Mouse (Mus musculus): ENCODE measurements around the gene Thsd1. TPM values are rescaled to one million over a fixed set of nuclear protein-coding genes. Genes with fewer than 3 reads are reported as not detected.
"Not testable (repeated sequence)": the region's sequence is repeated elsewhere in the genome, so short reads cannot be mapped to it uniquely, and the experiment has no call there.

Gene Thsd1
- polyA plus RNA-seq, 1 experiment, result 2.7 TPM

GRCm38 (mm10) chr8:22302326-22302725 is 75.2 kb downstream of the Thsd1 start:
- Histone ChIP-seq H3K36me3 (ENCODE audit: control insufficient read depth, insufficient read depth, low read length) (no peaks in the 10 kb centered on the region), H3K4me3 (ENCODE audit: insufficient read depth, low read depth, low read length) (no peak overlapping the region), H3K27me3 (replicated peaks; ENCODE audit: control insufficient read depth, insufficient read depth, low read length) (no peaks in the 10 kb centered on the region), H3K27ac (ENCODE audit: insufficient read depth, low read depth, low read length) (no peak overlapping the region; the same call in 1 of the 2 replicates), H3K4me1 (ENCODE audit: control insufficient read depth, insufficient read depth, low read length) (peaks cover 6% of the 10 kb centered on the region; the same call in 1 of the 2 replicates)
- WGBS, result 24% methylated on average over 2 of the region's 2 CpGs
- peak; percentile 78 for DNase-seq
- TF ChIP-seq CTCF (conservative IDR thresholded peaks at IDR 0.05; ENCODE audit: insufficient read depth, insufficient read length, low read depth, low read length), result no peak
- no peak for TF ChIP-seq POLR2A (IDR thresholded peaks at IDR 0.05; ENCODE audit: low read depth, low read length)

DNA sequence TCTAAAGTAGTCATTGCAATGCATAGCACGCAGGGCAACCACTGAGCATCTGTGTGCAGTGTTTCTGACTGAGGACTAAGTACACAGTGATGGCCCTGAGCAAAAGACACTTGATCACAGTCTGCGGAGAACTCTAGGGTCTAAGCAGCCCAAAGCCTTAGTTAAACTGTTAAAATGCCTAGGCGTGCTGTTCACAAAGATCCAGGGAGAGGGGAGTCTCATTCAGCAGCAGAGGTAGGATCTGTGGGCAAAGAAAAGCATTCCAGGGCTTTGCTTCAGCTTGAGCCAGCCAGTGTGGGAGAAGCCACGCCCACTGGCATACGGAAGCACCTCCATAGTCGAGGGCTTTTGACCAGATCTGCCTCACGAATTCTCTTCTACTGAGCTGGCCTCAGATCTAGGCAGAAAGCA is 75.8 kb downstream of the Thsd1 start:
- Histone ChIP-seq H3K4me3 (ENCODE audit: insufficient read depth, low read depth, low read length) (peak overlapping the region; percentile 22; the same call in 1 of the 2 replicates), H3K27me3 (replicated peaks; ENCODE audit: control insufficient read depth, insufficient read depth, low read length) (no peaks in the 10 kb centered on the region), H3K36me3 (ENCODE audit: control insufficient read depth, insufficient read depth, low read length) (no peaks in the 10 kb centered on the region), H3K27ac (ENCODE audit: insufficient read depth, low read depth, low read length) (peak overlapping the region; percentile 64; the same call in 1 of the 2 replicates), H3K4me1 (ENCODE audit: control insufficient read depth, insufficient read depth, low read length) (peaks cover 6% of the 10 kb centered on the region; the same call in 1 of the 2 replicates)
- TF ChIP-seq POLR2A (IDR thresholded peaks at IDR 0.05; ENCODE audit: low read depth, low read length), result no peak
- TF ChIP-seq CTCF (conservative IDR thresholded peaks at IDR 0.05; ENCODE audit: insufficient read depth, insufficient read length, low read depth, low read length), result no peak
- DNase-seq, result peak; percentile 56
- 15% methylated on average over 7 of the region's 7 CpGs for WGBS

GRCm38 (mm10) chr8:22304045-22304444 is 76.9 kb downstream of the Thsd1 start:
- not testable (repeated sequence) for H3K4me3 ChIP-seq (ENCODE audit: insufficient read depth, low read depth, low read length); H3K36me3 ChIP-seq (ENCODE audit: control insufficient read depth, insufficient read depth, low read length); H3K27me3 ChIP-seq (replicated peaks; ENCODE audit: control insufficient read depth, insufficient read depth, low read length); H3K27ac ChIP-seq (ENCODE audit: insufficient read depth, low read depth, low read length); H3K4me1 ChIP-seq (ENCODE audit: control insufficient read depth, insufficient read depth, low read length); DNase-seq
- WGBS, result 84% methylated on average over 9 of the region's 9 CpGs

DNA sequence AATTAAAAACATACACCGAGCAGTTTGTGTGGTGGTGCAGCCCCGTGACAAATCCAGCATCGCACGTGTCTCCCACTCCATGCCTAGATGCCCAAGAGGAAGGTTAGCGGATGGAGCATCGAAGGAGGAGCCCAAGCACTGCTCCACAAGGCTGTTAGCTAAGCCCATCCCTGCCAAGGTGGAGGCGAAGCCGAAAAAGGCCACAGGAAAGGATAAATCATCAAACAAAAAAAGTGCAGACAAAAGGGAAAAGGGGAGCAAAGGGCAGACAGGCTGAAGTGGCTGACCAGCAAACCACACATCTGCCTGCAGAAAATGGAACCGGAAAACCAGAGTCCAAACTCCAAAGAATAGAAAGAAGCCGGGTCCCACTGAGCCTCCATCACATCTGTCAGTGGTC is 79.9 kb downstream of the Thsd1 start:
- TF ChIP-seq CTCF (conservative IDR thresholded peaks at IDR 0.05; ENCODE audit: insufficient read depth, insufficient read length, low read depth, low read length) (no peak), POLR2A (IDR thresholded peaks at IDR 0.05; ENCODE audit: low read depth, low read length) (no peak)
- Histone ChIP-seq H3K27me3 (replicated peaks; ENCODE audit: control insufficient read depth, insufficient read depth, low read length) (no peaks in the 10 kb centered on the region), H3K27ac (ENCODE audit: insufficient read depth, low read depth, low read length) (no peak overlapping the region), H3K4me3 (ENCODE audit: insufficient read depth, low read depth, low read length) (no peak overlapping the region), H3K36me3 (ENCODE audit: control insufficient read depth, insufficient read depth, low read length) (no peaks in the 10 kb centered on the region), H3K4me1 (ENCODE audit: control insufficient read depth, insufficient read depth, low read length) (peaks cover 4% of the 10 kb centered on the region; the same call in 1 of the 2 replicates)
- peak; percentile 89 for DNase-seq
- WGBS, result 32% methylated on average over 10 of the region's 10 CpGs

Other genes starting within 250 kb of the Thsd1 start
- gene Atp7b, start 167.0 kb upstream of the Thsd1 start, polyA plus RNA-seq (2012; rRNA removed), result 1.1 and 1.4 TPM in 2 replicates
- gene Alg11, start 166.6 kb upstream of the Thsd1 start, polyA plus RNA-seq (2012; rRNA removed), result 3.6 and 5.7 TPM in 2 replicates
- gene Nek5, start 102.3 kb upstream of the Thsd1 start, polyA plus RNA-seq (2012; rRNA removed), result 0.59 and 0.65 TPM in 2 replicates
- 1.6 and 1.7 TPM in 2 replicates for gene Nek3, start 60.9 kb upstream of the Thsd1 start, polyA plus RNA-seq (2012; rRNA removed)
- gene Ckap2, start 41.5 kb upstream of the Thsd1 start, polyA plus RNA-seq (2012; rRNA removed), result 0.38 and 0.64 TPM in 2 replicates
- 12.0 and 15.0 TPM in 2 replicates for gene Vps36, start 34.5 kb upstream of the Thsd1 start, polyA plus RNA-seq (2012; rRNA removed)
- gene Tpte, start 56.1 kb downstream of the Thsd1 start, polyA plus RNA-seq (2012; rRNA removed), result not detected in 2 replicates
- 53.8 and 60.2 TPM in 2 replicates for gene Slc25a15, start 171.3 kb downstream of the Thsd1 start, polyA plus RNA-seq (2012; rRNA removed)
- 9.2 and 10.5 TPM in 2 replicates for gene Mrps31, start 184.0 kb downstream of the Thsd1 start, polyA plus RNA-seq (2012; rRNA removed)

Data from kidney, adult 2 months (tissue).